Mouse (Mus musculus) myocyte (in vitro differentiated cells): ENCODE measurements at regions not wholly inside any gene's neighbourhood (a gene's known extent, or its start where the extent isn't known, plus 50 kb on each side); places are given as distances from the start of the nearest gene placed in this dataset.
A peak's percentile ranks its signal among the peaks of the same experiment; 100 is the strongest.

Experiments used
- H3K27me3 ChIP-seq: one replicate; pipeline ENCODE4 v1.6.1; 2011; ENCODE audit not compliant: control insufficient read depth, insufficient read depth, insufficient read length
- H3K36me3 ChIP-seq: one replicate; pipeline ENCODE4 v1.6.1; 2011; ENCODE audit not compliant: control insufficient read depth, insufficient read depth
- H3K4me2 ChIP-seq: one replicate; pipeline ENCODE4 v1.6.1; 2011; ENCODE audit warnings: low read depth, control low read depth
- H3K4me3 ChIP-seq: one replicate; pipeline ENCODE4 v1.5.1; 2011; ENCODE audit warnings: mild to moderate bottlenecking, control low read depth, moderate library complexity
- H3K79me2 ChIP-seq: one replicate; pipeline ENCODE4 v1.6.1; 2011; ENCODE audit not compliant: control insufficient read depth, insufficient read depth
- H3ac ChIP-seq: one replicate; pipeline ENCODE4 v1.6.1; 2011; ENCODE audit not compliant: control insufficient read depth, insufficient read length
- CEBPB ChIP-seq: IDR thresholded peaks from 2 replicates; pipeline ENCODE4 v1.6.1; 2011; ENCODE audit warnings: mild to moderate bottlenecking, moderate library complexity; ENCODE audit not compliant: poor library complexity, insufficient read depth, severe bottlenecking
- E2F4 ChIP-seq: IDR thresholded peaks from one replicate; pipeline ENCODE4 v1.6.1; 2011; ENCODE audit warnings: mild to moderate bottlenecking, control low read depth, moderate library complexity; ENCODE audit not compliant: insufficient read depth
- MAX ChIP-seq: IDR thresholded peaks from one replicate; pipeline ENCODE4 v1.6.1; 2011; ENCODE audit warnings: low read depth, mild to moderate bottlenecking, control low read depth
- MYOD1 ChIP-seq, 3 experiments: IDR thresholded peaks; one replicate each; pipeline ENCODE4 v1.6.1; 2011; ENCODE audit warnings: control low read depth in 2 of 3, low read depth in 2 of 3, mild to moderate bottlenecking in 2 of 3, moderate library complexity in 1 of 3; ENCODE audit not compliant: insufficient read length in 2 of 3, control insufficient read depth in 1 of 3
- MYOG ChIP-seq, 3 experiments: IDR thresholded peaks; one replicate each; pipeline ENCODE4 v1.6.1; 2011; ENCODE audit warnings: control low read depth in 2 of 3, low read depth in 2 of 3, mild to moderate bottlenecking in 2 of 3; ENCODE audit not compliant: insufficient read length in 2 of 3, control insufficient read depth in 1 of 3, insufficient read depth in 1 of 3
- POLR2A ChIP-seq: IDR thresholded peaks from one replicate; pipeline ENCODE4 v1.6.1; 2011; ENCODE audit warnings: low read depth, mild to moderate bottlenecking, control low read depth, moderate library complexity; ENCODE audit not compliant: insufficient read length
- POLR2AphosphoS2 ChIP-seq: IDR thresholded peaks from one replicate; pipeline ENCODE4 v1.6.1; 2011; ENCODE audit warnings: low read depth, control low read depth; ENCODE audit not compliant: insufficient read length
- REST ChIP-seq: IDR thresholded peaks from one replicate; pipeline ENCODE4 v1.6.1; 2011; ENCODE audit warnings: mild to moderate bottlenecking, control low read depth, moderate library complexity; ENCODE audit not compliant: insufficient read depth, insufficient read length
- SRF ChIP-seq: IDR thresholded peaks from one replicate; pipeline ENCODE4 v1.6.1; 2011; ENCODE audit warnings: low read depth; ENCODE audit not compliant: control insufficient read depth, insufficient read length
- TCF12 ChIP-seq: IDR thresholded peaks from one replicate; pipeline ENCODE4 v1.6.1; 2011; ENCODE audit warnings: mild to moderate bottlenecking, control low read depth; ENCODE audit not compliant: poor library complexity, insufficient read depth, severe bottlenecking
- TCF3 ChIP-seq: IDR thresholded peaks from one replicate; pipeline ENCODE4 v1.6.1; 2011; ENCODE audit warnings: low read depth, control low read depth; ENCODE audit not compliant: insufficient read length
- USF1 ChIP-seq: IDR thresholded peaks from one replicate; pipeline ENCODE4 v1.6.1; 2011; ENCODE audit warnings: low read depth, mild to moderate bottlenecking, control low read depth, moderate library complexity

GRCm38 (mm10) chr10:54858075-54858474 is 781.7 kb upstream of the Man1a start:
- Histone ChIP-seq H3K27me3 (no peaks in the 10 kb centered on the region), H3K36me3 (no peaks in the 10 kb centered on the region), H3K4me2 (no peak overlapping the region), H3K4me3 (no peak overlapping the region), H3K79me2 (no peaks in the 10 kb centered on the region), H3ac (no peak overlapping the region)
- TF ChIP-seq POLR2A (no peak), CEBPB (no peak), MYOD1 (IDR thresholded peaks at IDR 0.05; ENCODE audit: control insufficient read depth in 1 of 3, insufficient read length in 2 of 3, low read depth in 2 of 3) (peak; percentile 9 to 41 (median 13)), TCF3 (no peak), MYOG (IDR thresholded peaks at IDR 0.05; ENCODE audit: control insufficient read depth in 1 of 3, insufficient read depth in 1 of 3, insufficient read length in 2 of 3, low read depth in 2 of 3) (peak in 1 of 3 experiments; percentile 55), POLR2AphosphoS2 (no peak)

DNA sequence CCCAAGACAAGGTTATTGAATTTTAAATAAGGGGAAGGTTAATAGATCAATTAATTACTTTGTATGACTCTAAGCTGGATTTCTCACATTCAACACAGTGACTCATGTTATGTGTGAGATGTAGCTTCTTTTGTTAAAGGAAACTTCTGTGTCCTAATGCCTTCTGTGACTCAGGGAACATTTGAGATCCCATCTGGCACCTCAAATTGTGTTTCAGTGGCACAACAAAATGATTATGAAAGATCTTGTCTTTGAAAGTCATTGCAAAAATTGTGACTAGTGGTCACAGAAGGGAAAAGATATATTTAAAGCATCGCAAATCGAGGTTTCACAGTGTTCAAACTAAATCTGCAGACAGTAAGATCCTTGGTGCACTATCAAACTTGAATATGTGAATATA is 765.2 kb upstream of the Man1a start:
- Histone ChIP-seq H3ac (no peak overlapping the region), H3K36me3 (no peaks in the 10 kb centered on the region), H3K79me2 (no peaks in the 10 kb centered on the region), H3K4me2 (no peak overlapping the region), H3K27me3 (no peaks in the 10 kb centered on the region), H3K4me3 (no peak overlapping the region)
- TF ChIP-seq USF1: no peak
- no peak for TF ChIP-seq TCF12
- no peak for TF ChIP-seq MAX
- TF ChIP-seq POLR2A: no peak
- TF ChIP-seq SRF: no peak
- TF ChIP-seq TCF3: no peak
- no peak for TF ChIP-seq MYOG (IDR thresholded peaks at IDR 0.05; ENCODE audit: control insufficient read depth in 1 of 3, insufficient read depth in 1 of 3, insufficient read length in 2 of 3, low read depth in 2 of 3)
- no peak for TF ChIP-seq CEBPB
- no peak for TF ChIP-seq MYOD1 (IDR thresholded peaks at IDR 0.05; ENCODE audit: control insufficient read depth in 1 of 3, insufficient read length in 2 of 3, low read depth in 2 of 3)
- TF ChIP-seq E2F4: no peak
- TF ChIP-seq REST: no peak
- TF ChIP-seq POLR2AphosphoS2: no peak

DNA sequence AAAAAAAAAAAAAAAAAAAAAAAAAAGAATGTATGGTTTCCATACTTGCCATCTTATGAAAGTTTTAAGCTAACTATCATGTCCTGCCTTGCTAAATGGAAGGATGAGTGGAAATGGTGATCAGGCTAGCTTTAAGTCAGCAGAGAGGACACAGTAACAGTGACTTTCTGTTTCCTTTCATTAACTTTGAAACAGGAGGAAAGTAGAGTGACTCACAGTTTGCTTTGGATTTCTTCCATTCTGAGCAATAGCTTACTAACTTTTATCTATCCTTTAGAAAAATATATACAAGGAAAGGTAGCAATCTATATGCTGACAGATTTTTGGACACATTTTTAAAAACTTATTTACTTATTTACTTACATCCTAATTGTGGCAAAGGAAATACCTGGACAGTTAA is 762.6 kb upstream of the Man1a start:
- Histone ChIP-seq H3K36me3 (no peaks in the 10 kb centered on the region), H3K4me3 (no peak overlapping the region), H3K27me3 (no peaks in the 10 kb centered on the region), H3K79me2 (no peaks in the 10 kb centered on the region), H3ac (no peak overlapping the region), H3K4me2 (no peak overlapping the region)
- TF ChIP-seq CEBPB (no peak), REST (no peak), E2F4 (no peak), POLR2A (no peak), POLR2AphosphoS2 (no peak), MYOD1 (IDR thresholded peaks at IDR 0.05; ENCODE audit: control insufficient read depth in 1 of 3, insufficient read length in 2 of 3, low read depth in 2 of 3) (no peak), MYOG (IDR thresholded peaks at IDR 0.05; ENCODE audit: control insufficient read depth in 1 of 3, insufficient read depth in 1 of 3, insufficient read length in 2 of 3, low read depth in 2 of 3) (no peak), MAX (no peak)

DNA sequence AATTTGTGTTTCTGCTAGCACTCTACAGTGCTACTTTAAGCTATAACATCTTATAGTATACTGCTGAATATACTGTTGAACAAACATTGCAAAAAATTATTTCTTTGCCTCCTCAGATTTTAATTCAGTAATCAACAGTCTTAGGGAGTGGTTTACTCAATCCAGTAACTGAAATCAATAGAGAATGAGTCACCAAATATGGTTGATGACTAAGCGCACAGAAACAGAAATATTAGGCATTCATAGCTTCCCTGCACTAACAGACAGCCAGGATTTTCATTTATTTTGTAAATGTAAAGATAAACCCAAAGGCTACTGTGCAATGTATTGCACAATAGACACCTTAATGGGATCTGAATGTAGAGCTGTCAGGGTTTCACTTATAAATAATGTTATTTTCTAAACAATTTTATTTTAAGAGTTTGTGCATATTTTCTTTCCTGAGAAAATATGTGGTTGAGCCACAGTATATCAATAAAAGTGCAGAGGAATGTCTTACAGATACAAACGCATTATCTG is 738.3 kb upstream of the Man1a start:
- H3K4me3 ChIP-seq: no peak overlapping the region
- no peaks in the 10 kb centered on the region for H3K27me3 ChIP-seq
- H3K79me2 ChIP-seq: no peaks in the 10 kb centered on the region
- no peak overlapping the region for H3K4me2 ChIP-seq
- TF ChIP-seq MYOG (IDR thresholded peaks at IDR 0.05; ENCODE audit: control insufficient read depth in 1 of 3, insufficient read depth in 1 of 3, insufficient read length in 2 of 3, low read depth in 2 of 3) (no peak), CEBPB (peak; percentile 85), REST (no peak)
- no peak overlapping the region for H3ac ChIP-seq
- no peaks in the 10 kb centered on the region for H3K36me3 ChIP-seq

GRCm38 (mm10) chr10:54799478-54800196 is 723.2 kb upstream of the Man1a start:
- H3ac ChIP-seq: no peak overlapping the region
- H3K27me3 ChIP-seq: no peaks in the 10 kb centered on the region
- TF ChIP-seq MYOD1 (IDR thresholded peaks at IDR 0.05; ENCODE audit: control insufficient read depth in 1 of 3, insufficient read length in 2 of 3, low read depth in 2 of 3) (no peak), POLR2AphosphoS2 (no peak), USF1 (no peak)
- no peaks in the 10 kb centered on the region for H3K36me3 ChIP-seq
- H3K4me2 ChIP-seq: no peak overlapping the region
- H3K4me3 ChIP-seq: no peak overlapping the region
- no peaks in the 10 kb centered on the region for H3K79me2 ChIP-seq
